Mouse (Mus musculus): ENCODE results near the gene Nedd9.

- TF ChIP-seq GATA1 (IDR thresholded peaks at IDR 0.05; ENCODE audit: borderline replicate concordance, low read length) (no peak), FLI1 (IDR thresholded peaks at IDR 0.05; ENCODE audit: low read length) (no peak)
These were observed 190.8 kb downstream of the Nedd9 start for GRCm38 (mm10) chr13:41296396-41296795.

Data from megakaryocyte, embryonic 14.5 days (primary cell).